ENCODE assay signal across 8 mouse cellular contexts in the genomic region with DNA sequence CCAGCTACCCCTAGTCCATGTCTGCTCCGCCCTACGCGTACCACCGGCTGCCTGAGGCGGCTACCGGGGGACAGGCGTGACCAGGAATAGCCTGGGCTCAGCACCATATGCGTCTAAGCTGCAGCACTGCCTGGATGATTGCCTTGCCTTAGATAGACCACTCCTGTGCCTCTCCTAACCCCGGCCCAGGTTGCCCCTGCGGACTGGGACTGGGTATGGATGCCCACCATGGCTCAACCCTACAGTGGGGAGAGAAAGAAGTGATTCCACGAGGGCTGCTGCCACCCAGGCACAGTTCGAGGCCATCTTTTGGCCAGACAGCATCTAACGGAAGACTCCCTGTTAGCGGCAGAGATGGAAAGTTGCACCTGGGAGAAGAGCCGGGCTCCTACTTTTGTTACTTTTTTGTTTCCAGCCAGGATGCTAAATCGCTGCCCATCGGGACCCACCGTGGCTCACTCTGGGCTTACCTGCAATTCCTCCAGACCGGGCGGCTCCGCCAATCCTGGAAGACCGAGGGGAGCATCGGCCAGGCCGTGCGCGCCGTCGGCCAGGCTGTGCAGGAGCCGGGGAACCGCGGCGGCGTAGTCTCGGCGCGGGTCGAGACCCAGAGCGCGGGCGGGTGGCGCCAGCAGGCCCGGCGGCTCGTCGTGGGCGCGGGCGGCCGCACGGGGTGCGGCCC. TPM values are rescaled to one million over a fixed set of nuclear protein-coding genes. Genes with fewer than 3 reads are reported as not detected.
DNase-seq lines count a peak whose midpoint lies in the region; ATAC-seq and TF ChIP-seq lines count a peak whose summit lies in the region.

No protein-coding gene starts in this region.

- TF ChIP-seq POLR2A in kidney, adult 2 months (IDR thresholded peaks at IDR 0.05; ENCODE audit: low read depth, low read length) = no peak

- no peak for TF ChIP-seq CTCF in kidney, adult 2 months (conservative IDR thresholded peaks at IDR 0.05; ENCODE audit: insufficient read depth, insufficient read length, low read depth, low read length)

- no peaks in the 10 kb centered on the region for H3K4me1 ChIP-seq in kidney, adult 2 months (ENCODE audit: control insufficient read depth, insufficient read depth, low read length)
- H3K4me1 ChIP-seq in embryonic facial prominence, embryonic 13.5 days = peaks cover 30% of the 10 kb centered on the region
- H3K4me1 ChIP-seq in intestine, embryonic 14.5 days (replicated peaks; ENCODE audit: control insufficient read depth, insufficient read depth, low read length) = no peaks in the 10 kb centered on the region; the same call in 1 of the 2 replicates
- peaks cover 24% of the 10 kb centered on the region for H3K4me1 ChIP-seq in midbrain, embryonic 15.5 days

- DNase-seq in kidney, adult 2 months = no peak
- no peak for DNase-seq in kidney, adult 18-20 months
- DNase-seq in intestine, embryonic 14.5 days (ENCODE audit: low spot score) = peak; percentile 70
- DNase-seq in adrenal gland, postnatal 10 days = no peak
- DNase-seq in thymus, postnatal 10 days (ENCODE audit: low spot score in 2 of 2) = no peak
- no peak for DNase-seq in left cerebral cortex, postnatal 36 days (ENCODE audit: low spot score in 2 of 2)

- H3K9ac ChIP-seq in embryonic facial prominence, embryonic 13.5 days = peak overlapping the region; percentile 52; the same call in 1 of the 2 replicates
- no peak overlapping the region for H3K9ac ChIP-seq in intestine, embryonic 14.5 days (ENCODE audit: low read length)
- no peak overlapping the region for H3K9ac ChIP-seq in midbrain, embryonic 15.5 days

- no peaks in the 10 kb centered on the region for H3K36me3 ChIP-seq in kidney, adult 2 months (ENCODE audit: control insufficient read depth, insufficient read depth, low read length)
- H3K36me3 ChIP-seq in embryonic facial prominence, embryonic 13.5 days = no peaks in the 10 kb centered on the region
- H3K36me3 ChIP-seq in intestine, embryonic 14.5 days (ENCODE audit: control insufficient read depth, insufficient read depth, low read length) = no peaks in the 10 kb centered on the region
- H3K36me3 ChIP-seq in midbrain, embryonic 15.5 days (replicated peaks) = no peaks in the 10 kb centered on the region

- ATAC-seq in embryonic facial prominence, embryonic 13.5 days (ENCODE audit: insufficient number of reproducible peaks, insufficient read depth, low FRiP score, low TSS enrichment, low read depth) = no peak
- ATAC-seq in intestine, embryonic 14.5 days (replicated peaks; ENCODE audit: low FRiP score, low TSS enrichment, low read depth) = no peak
- ATAC-seq in midbrain, embryonic 15.5 days (replicated peaks) = no peak

- H3K27me3 ChIP-seq in kidney, adult 2 months (replicated peaks; ENCODE audit: control insufficient read depth, insufficient read depth, low read length) = peaks cover 7% of the 10 kb centered on the region
- peaks cover 96% of the 10 kb centered on the region for H3K27me3 ChIP-seq in embryonic facial prominence, embryonic 13.5 days
- H3K27me3 ChIP-seq in intestine, embryonic 14.5 days (replicated peaks; ENCODE audit: control insufficient read depth, insufficient read depth, low read length) = peaks cover 92% of the 10 kb centered on the region
- H3K27me3 ChIP-seq in midbrain, embryonic 15.5 days (replicated peaks) = peaks cover 98% of the 10 kb centered on the region

- H3K27ac ChIP-seq in kidney, adult 2 months (ENCODE audit: insufficient read depth, low read depth, low read length) = no peak overlapping the region
- H3K27ac ChIP-seq in embryonic facial prominence, embryonic 13.5 days = no peak overlapping the region
- H3K27ac ChIP-seq in intestine, embryonic 14.5 days (ENCODE audit: low read depth) = no peak overlapping the region
- no peak overlapping the region for H3K27ac ChIP-seq in midbrain, embryonic 15.5 days

- intact Hi-C loops in left cerebral cortex, postnatal 36 days (cut with DNase I) = no loop called here

- 5% methylated on average over 51 of the region's 51 CpGs for WGBS in kidney, adult 2 months
- 2% methylated on average over 51 of the region's 51 CpGs for WGBS in embryonic facial prominence, embryonic 13.5 days
- 3% methylated on average over 50 of the region's 51 CpGs for WGBS in intestine, embryonic 14.5 days
- 2% methylated on average over 51 of the region's 51 CpGs for WGBS in midbrain, embryonic 15.5 days

- H3K4me3 ChIP-seq in kidney, adult 2 months (ENCODE audit: insufficient read depth, low read depth, low read length) = peak overlapping the region; percentile 19; the same call in 1 of the 2 replicates
- peak overlapping the region; percentile 38 for H3K4me3 ChIP-seq in embryonic facial prominence, embryonic 13.5 days
- peak overlapping the region; percentile 25 for H3K4me3 ChIP-seq in intestine, embryonic 14.5 days (ENCODE audit: low read depth, low read length)
- peak overlapping the region; percentile 29 for H3K4me3 ChIP-seq in midbrain, embryonic 15.5 days

- peak overlapping the region; percentile 56 for H3K4me2 ChIP-seq in embryonic facial prominence, embryonic 13.5 days
- H3K4me2 ChIP-seq in intestine, embryonic 14.5 days (ENCODE audit: low read length) = peak overlapping the region; percentile 45
- peak overlapping the region; percentile 48 for H3K4me2 ChIP-seq in midbrain, embryonic 15.5 days

- no peaks in the 10 kb centered on the region for H3K9me3 ChIP-seq in embryonic facial prominence, embryonic 13.5 days
- no peaks in the 10 kb centered on the region for H3K9me3 ChIP-seq in intestine, embryonic 14.5 days (ENCODE audit: control insufficient read depth, low read length)
- no peaks in the 10 kb centered on the region for H3K9me3 ChIP-seq in midbrain, embryonic 15.5 days

RNA-seq across cellular contexts. Expression of gene Tfap2e, which starts 1.2 kb away (rescaled TPM):
- not detected in 2 replicates for polyA plus RNA-seq in kidney, adult 2 months (2012; rRNA removed)
- polyA plus RNA-seq in embryonic facial prominence, embryonic 13.5 days (2015; fragmentation: Nextera tagmentation; extraction: Ambion mirVana) = 0.17 TPM in 1 of 2 replicates, not detected in the other
- polyA plus RNA-seq in intestine, embryonic 14.5 days (2014; fragmentation: Nextera tagmentation; extraction: Ambion mirVana) = not detected in 2 replicates
- polyA plus RNA-seq in midbrain, embryonic 15.5 days (2015; fragmentation: Nextera tagmentation; extraction: Ambion mirVana) = 0.79 and 0.93 TPM in 2 replicates
- total RNA-seq in adrenal gland, postnatal 10 days (2021) = not detected
- not detected for total RNA-seq in left cerebral cortex, postnatal 36 days (2021)

RNA-seq across cellular contexts. Expression of gene Ncdn, which starts 18.4 kb away (rescaled TPM):
- polyA plus RNA-seq in kidney, adult 2 months (2012; rRNA removed) = 26.0 and 27.7 TPM in 2 replicates
- 29.5 and 30.7 TPM in 2 replicates for polyA plus RNA-seq in embryonic facial prominence, embryonic 13.5 days (2015; fragmentation: Nextera tagmentation; extraction: Ambion mirVana)
- 29.0 and 29.8 TPM in 2 replicates for polyA plus RNA-seq in intestine, embryonic 14.5 days (2014; fragmentation: Nextera tagmentation; extraction: Ambion mirVana)
- 133 TPM in 2 replicates for polyA plus RNA-seq in midbrain, embryonic 15.5 days (2015; fragmentation: Nextera tagmentation; extraction: Ambion mirVana)
- total RNA-seq in adrenal gland, postnatal 10 days (2021) = 10 to 100 TPM; 22.0 to 23.1 TPM
- 100 to 1,000 TPM; 924 to 951 TPM for total RNA-seq in left cerebral cortex, postnatal 36 days (2021)

RNA-seq across cellular contexts. Expression of gene AU040320, which starts 18.5 kb away (rescaled TPM):
- polyA plus RNA-seq in kidney, adult 2 months (2012; rRNA removed) = 55.4 and 56.6 TPM in 2 replicates
- polyA plus RNA-seq in embryonic facial prominence, embryonic 13.5 days (2015; fragmentation: Nextera tagmentation; extraction: Ambion mirVana) = 15.9 and 17.4 TPM in 2 replicates
- 27.2 and 28.9 TPM in 2 replicates for polyA plus RNA-seq in intestine, embryonic 14.5 days (2014; fragmentation: Nextera tagmentation; extraction: Ambion mirVana)
- polyA plus RNA-seq in midbrain, embryonic 15.5 days (2015; fragmentation: Nextera tagmentation; extraction: Ambion mirVana) = 40.5 and 41.4 TPM in 2 replicates
- 10 to 100 TPM; 26.6 to 33.5 TPM for total RNA-seq in adrenal gland, postnatal 10 days (2021)
- total RNA-seq in left cerebral cortex, postnatal 36 days (2021) = 10 to 100 TPM; 53.7 to 56.7 TPM

RNA-seq across cellular contexts. Expression of gene Psmb2, which starts 57.4 kb away (rescaled TPM):
- 180 and 189 TPM in 2 replicates for polyA plus RNA-seq in kidney, adult 2 months (2012; rRNA removed)
- 477 and 482 TPM in 2 replicates for polyA plus RNA-seq in embryonic facial prominence, embryonic 13.5 days (2015; fragmentation: Nextera tagmentation; extraction: Ambion mirVana)
- 522 and 542 TPM in 2 replicates for polyA plus RNA-seq in intestine, embryonic 14.5 days (2014; fragmentation: Nextera tagmentation; extraction: Ambion mirVana)
- 383 and 406 TPM in 2 replicates for polyA plus RNA-seq in midbrain, embryonic 15.5 days (2015; fragmentation: Nextera tagmentation; extraction: Ambion mirVana)
- total RNA-seq in adrenal gland, postnatal 10 days (2021) = 100 to 1,000 TPM; 169 to 184 TPM
- 100 to 1,000 TPM in 1 of 2 experiments, 10 to 100 TPM in 1; 95.5 to 100 TPM for total RNA-seq in left cerebral cortex, postnatal 36 days (2021)
